Mouse (Mus musculus): ENCODE results near the gene Sgtb.

Sgtb gene

GRCm38 (mm10) chr13:104179176-104179888 is 69.8 kb downstream of the Sgtb start:
- DNase-seq (ENCODE audit: low spot score in 2 of 2), result no peak

GRCm38 (mm10) chr13:104187357-104187756 is 77.8 kb downstream of the Sgtb start:
- DNase-seq (ENCODE audit: low spot score in 2 of 2), result no peak

Measured in urinary bladder, adult 18-20 months (tissue).